Comparison of ENCODE assay signal across 7 mouse cellular contexts in the genomic region with DNA sequence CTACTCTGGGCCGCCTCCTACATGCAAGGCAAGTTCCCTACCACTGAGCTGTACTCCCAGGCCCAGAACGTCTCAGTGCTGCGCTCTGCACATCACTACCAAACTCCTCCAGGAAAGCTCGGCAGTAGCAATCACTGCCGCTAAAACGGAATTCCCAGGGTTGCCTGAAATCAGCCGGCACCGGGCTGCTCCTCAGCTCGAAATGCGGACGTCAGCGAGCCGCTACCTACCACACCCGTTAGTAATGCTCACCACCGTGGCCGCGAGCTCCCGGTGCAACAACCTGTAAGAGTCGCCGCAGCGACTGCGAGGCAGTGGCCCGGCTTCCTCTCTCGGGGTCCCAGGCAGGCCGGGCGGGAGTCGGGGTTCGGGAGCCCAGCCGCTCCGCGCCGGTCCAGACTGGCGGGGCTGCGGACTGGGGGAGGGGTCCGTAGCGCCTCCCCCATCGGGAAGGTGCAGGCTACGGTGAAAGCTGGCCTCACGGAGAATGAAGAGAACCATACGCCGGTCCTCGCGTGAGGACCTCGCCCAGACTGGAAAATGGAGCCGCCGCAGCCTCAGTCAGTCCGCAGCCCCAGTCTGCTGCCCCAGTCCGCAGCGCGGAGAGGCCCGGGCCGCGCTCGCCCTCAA. TPM values are rescaled to one million over a fixed set of nuclear protein-coding genes. Genes with fewer than 3 reads are reported as not detected.
DNase-seq lines count a peak whose midpoint lies in the region; ATAC-seq lines count a peak whose summit lies in the region.

No protein-coding gene starts in this region.

- WGBS in hindbrain, embryonic 15.5 days = under 1% methylated on average over 54 of the region's 54 CpGs

- H3K4me2 ChIP-seq in hindbrain, embryonic 15.5 days = peak overlapping the region; percentile 79

- no peaks in the 10 kb centered on the region for H3K9me3 ChIP-seq in hindbrain, embryonic 15.5 days

- H3K27me3 ChIP-seq in hindbrain, embryonic 15.5 days = no peaks in the 10 kb centered on the region

- peak; percentile 45 for ATAC-seq in hindbrain, embryonic 15.5 days (ENCODE audit: low FRiP score, low read depth)

- peak; percentile 42 for DNase-seq in WW6 (ENCODE audit: low read depth, low spot score)
- DNase-seq in cerebellum, postnatal 4 days (ENCODE audit: low spot score in 2 of 2) = peak; percentile 26 to 55
- peak; percentile 32 for DNase-seq in gastrocnemius, adult 18-20 months (ENCODE audit: low spot score)
- peak; percentile 61 to 64 for DNase-seq in left cerebral cortex, postnatal 25 days (ENCODE audit: low spot score in 2 of 2)
- peak; percentile 72 for DNase-seq in mesoderm, embryonic 11.5 days (ENCODE audit: low read depth, low spot score)
- peak; percentile 24 for DNase-seq in skeletal muscle tissue, adult 2 months (ENCODE audit: low read depth, low spot score)

- peaks cover 28% of the 10 kb centered on the region for H3K4me1 ChIP-seq in hindbrain, embryonic 15.5 days (replicated peaks)

- intact Hi-C loops in left cerebral cortex, postnatal 25 days (cut with DNase I) = loop anchor here (2.0 kb wide), 2 partner anchors 74 to 84 kb away; partner anchors contain the start of gene Lyrm7

- H3K4me3 ChIP-seq in hindbrain, embryonic 15.5 days = peak overlapping the region; percentile 88

- peak overlapping the region; percentile 84 for H3K9ac ChIP-seq in hindbrain, embryonic 15.5 days

- no peaks in the 10 kb centered on the region for H3K36me3 ChIP-seq in hindbrain, embryonic 15.5 days

- H3K27ac ChIP-seq in hindbrain, embryonic 15.5 days (replicated peaks) = peak overlapping the region; percentile 98

RNA-seq across cellular contexts. Expression of gene Cdc42se2, which starts 0.5 kb away (rescaled TPM):
- total RNA-seq in gastrocnemius, adult 18-20 months (2021) = 10 to 100 TPM; 14.2 to 17.1 TPM
- polyA plus RNA-seq in hindbrain, embryonic 15.5 days (2015; fragmentation: Nextera tagmentation; extraction: Ambion mirVana) = 141 and 145 TPM in 2 replicates
- 100 to 1,000 TPM; 143 to 149 TPM for total RNA-seq in left cerebral cortex, postnatal 25 days (2021)

Comparison
In these comparisons a context has a peak if more than half of its experiments do, and no peak if none do; other contexts are left out.
1. Peak in every context shown above with its lines: DNase-seq, ATAC-seq, H3K4me3 ChIP-seq and H3K27ac ChIP-seq.
2. RNA of gene Cdc42se2, which starts 0.5 kb away (total RNA-seq): 143 to 149 TPM in left cerebral cortex, postnatal 25 days; 14.2 to 17.1 TPM in gastrocnemius, adult 18-20 months; every median in the first group is over 4 times any median in the second.